In the genomic region with DNA sequence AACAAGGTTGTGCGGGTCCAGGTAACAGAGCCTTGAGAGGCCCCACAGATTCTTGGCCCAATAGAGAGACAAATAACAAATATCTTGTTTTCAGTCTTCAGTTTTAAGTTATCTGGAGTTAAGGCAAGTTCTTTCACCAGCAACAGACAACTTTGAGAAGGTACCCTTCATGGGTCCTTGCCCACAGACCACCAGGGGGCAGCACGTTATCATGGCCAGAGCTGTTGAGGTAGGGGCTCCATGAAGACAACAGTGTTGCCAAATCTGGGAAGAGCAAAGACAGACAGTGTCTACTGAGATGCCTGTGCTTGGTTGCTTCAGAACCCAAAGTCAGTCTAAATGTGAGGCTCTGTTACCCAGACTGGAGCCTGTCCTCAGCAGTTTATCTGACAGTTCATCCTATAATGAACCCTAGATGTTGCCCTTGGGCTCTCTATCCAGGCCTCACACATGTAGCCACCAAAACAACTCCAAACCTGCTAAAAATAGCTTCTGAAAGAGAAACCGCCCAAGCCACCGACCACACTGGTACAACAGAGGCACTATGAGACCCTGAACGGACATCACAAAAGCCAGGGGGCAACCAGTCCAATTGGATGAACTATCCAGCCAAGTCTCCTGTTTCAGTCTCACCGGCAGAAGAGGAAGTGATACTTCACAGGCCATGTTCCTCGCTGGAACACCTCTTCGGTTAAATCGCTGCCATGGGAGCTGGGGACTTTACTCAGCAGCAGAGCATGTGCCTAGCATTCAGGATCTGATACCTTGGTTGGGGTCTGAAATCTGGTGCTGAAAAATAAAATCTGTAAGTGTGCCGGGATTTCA, we compare ENCODE assay signal across 8 mouse cellular contexts. TPM values are rescaled to one million over a fixed set of nuclear protein-coding genes. Genes with fewer than 3 reads are reported as not detected.
DNase-seq lines count a peak whose midpoint lies in the region; ATAC-seq and TF ChIP-seq lines count a peak whose summit lies in the region.

No protein-coding gene starts in this region.

- TF ChIP-seq CTCF in liver, postnatal 0 days (IDR thresholded peaks at IDR 0.05; ENCODE audit: low read depth): peak; percentile 80

- intact Hi-C loops in gastrocnemius, postnatal 14 days (cut with DNase I; ENCODE audit: low total_unique reads): no loop called here

- no peaks in the 10 kb centered on the region for H3K4me1 ChIP-seq in liver, postnatal 0 days (ENCODE audit: insufficient read depth)

- peak; percentile 54; the same call in 1 of the 2 replicates for ATAC-seq in liver, postnatal 0 days

- no peak overlapping the region for H3K4me3 ChIP-seq in liver, postnatal 0 days (ENCODE audit: low read depth, low read length)

- 50% methylated on average over 10 of the region's 10 CpGs for WGBS in liver, postnatal 0 days (ENCODE audit: insufficient replicate concordance)

- H3K27ac ChIP-seq in liver, postnatal 0 days (ENCODE audit: low read depth): no peak overlapping the region

- peak; percentile 55 for DNase-seq in gastrocnemius, adult 18-20 months (ENCODE audit: low spot score)
- DNase-seq in gastrocnemius, postnatal 4 days (ENCODE audit: low spot score in 2 of 2): no peak
- peak; percentile 29 for DNase-seq in urinary bladder, postnatal 14 days (ENCODE audit: low spot score)
- no peak for DNase-seq in urinary bladder, adult 18-20 months (ENCODE audit: low spot score in 2 of 2)
- peak; percentile 41 for DNase-seq in gastrocnemius, postnatal 14 days
- DNase-seq in liver, postnatal 0 days: peak; percentile 71
- peak; percentile 43 to 79 for DNase-seq in spleen, postnatal 10 days (ENCODE audit: low spot score in 2 of 2)
- DNase-seq in layer of hippocampus, adult 9-10 months (ENCODE audit: low spot score): no peak

- H3K9ac ChIP-seq in liver, postnatal 0 days (replicated peaks): no peak overlapping the region

- no peaks in the 10 kb centered on the region for H3K36me3 ChIP-seq in liver, postnatal 0 days (replicated peaks; ENCODE audit: insufficient read depth, low read length)

- peak overlapping the region; percentile 30; the same call in 1 of the 2 replicates for H3K4me2 ChIP-seq in liver, postnatal 0 days (ENCODE audit: low read depth, low read length)

- no peaks in the 10 kb centered on the region for H3K9me3 ChIP-seq in liver, postnatal 0 days (ENCODE audit: low read length)

- TF ChIP-seq EP300 in liver, postnatal 0 days (IDR thresholded peaks at IDR 0.05; ENCODE audit: low read depth): no peak

- no peaks in the 10 kb centered on the region for H3K27me3 ChIP-seq in liver, postnatal 0 days (ENCODE audit: insufficient read depth, low read length)

RNA-seq across cellular contexts. Expression of a gene that starts 19.6 kb away (rescaled TPM):
- total RNA-seq in gastrocnemius, adult 18-20 months (2021): not detected
- under 1 TPM; 0.25 to 0.67 TPM for total RNA-seq in gastrocnemius, postnatal 4 days (2021)
- under 1 TPM; 0.20 to 0.43 TPM for total RNA-seq in gastrocnemius, postnatal 14 days (2021)
- polyA plus RNA-seq in liver, postnatal 0 days (2015; fragmentation: Nextera tagmentation; extraction: Ambion mirVana): not detected in 2 replicates

RNA-seq across cellular contexts. Expression of a gene that starts 32.5 kb away (rescaled TPM):
- 10 to 100 TPM; 11.3 to 21.6 TPM for total RNA-seq in gastrocnemius, adult 18-20 months (2021)
- total RNA-seq in gastrocnemius, postnatal 4 days (2021): 10 to 100 TPM; 20.6 to 23.7 TPM
- total RNA-seq in gastrocnemius, postnatal 14 days (2021): 10 to 100 TPM; 19.3 to 27.9 TPM
- polyA plus RNA-seq in liver, postnatal 0 days (2015; fragmentation: Nextera tagmentation; extraction: Ambion mirVana): 1.6 and 1.7 TPM in 2 replicates

Comparison
In these comparisons a context has a peak if more than half of its experiments do, and no peak if none do; other contexts are left out.
1. DNase-seq: peak in gastrocnemius, adult 18-20 months (single experiment), urinary bladder, postnatal 14 days (single experiment), gastrocnemius, postnatal 14 days (single experiment), liver, postnatal 0 days (single experiment) and spleen, postnatal 10 days (2 of 2); none in gastrocnemius, postnatal 4 days (0 of 2), urinary bladder, adult 18-20 months (0 of 2) and layer of hippocampus, adult 9-10 months (single experiment).